Mouse (Mus musculus) liver, adult 2 months (tissue): ENCODE results near the gene Edf1.

Experiments used
- CTCF ChIP-seq: fragments of 200-500 bp; IDR thresholded peaks from 2 replicates; pipeline ENCODE4 v1.5.1; 2011; ENCODE audit warnings: low read depth, low read length, control low read depth
- POLR2A ChIP-seq: fragments of 200-500 bp; IDR thresholded peaks from 2 replicates; pipeline ENCODE4 v1.6.1; 2011; ENCODE audit warnings: low read length, control low read depth; ENCODE audit not compliant: insufficient read depth; ENCODE audit errors: extremely low read depth

DNA sequence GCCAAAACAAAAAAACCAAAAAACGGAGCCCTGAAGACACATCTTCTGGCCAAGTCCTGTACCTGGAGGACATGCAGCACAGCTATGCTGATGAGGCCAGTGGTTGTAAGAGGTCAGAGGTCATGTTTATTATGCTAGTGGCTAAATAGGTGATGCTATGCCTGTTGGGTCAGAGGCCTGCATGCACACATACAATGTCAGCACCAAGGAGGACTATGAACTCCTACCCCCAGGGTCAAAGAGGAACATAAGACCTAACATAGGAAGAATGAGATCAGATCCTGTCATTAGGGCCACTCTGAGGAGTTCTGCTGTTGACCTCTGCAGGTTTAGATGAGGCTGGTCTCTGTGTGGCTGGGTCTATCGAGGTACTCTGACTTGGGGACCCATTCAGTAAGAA lies 42.4 kb downstream of the Edf1 start:
- TF ChIP-seq POLR2A (no peak), CTCF (no peak)
